Mouse (Mus musculus): ENCODE measurements around the gene Golt1a.

Golt1a gene

DNA sequence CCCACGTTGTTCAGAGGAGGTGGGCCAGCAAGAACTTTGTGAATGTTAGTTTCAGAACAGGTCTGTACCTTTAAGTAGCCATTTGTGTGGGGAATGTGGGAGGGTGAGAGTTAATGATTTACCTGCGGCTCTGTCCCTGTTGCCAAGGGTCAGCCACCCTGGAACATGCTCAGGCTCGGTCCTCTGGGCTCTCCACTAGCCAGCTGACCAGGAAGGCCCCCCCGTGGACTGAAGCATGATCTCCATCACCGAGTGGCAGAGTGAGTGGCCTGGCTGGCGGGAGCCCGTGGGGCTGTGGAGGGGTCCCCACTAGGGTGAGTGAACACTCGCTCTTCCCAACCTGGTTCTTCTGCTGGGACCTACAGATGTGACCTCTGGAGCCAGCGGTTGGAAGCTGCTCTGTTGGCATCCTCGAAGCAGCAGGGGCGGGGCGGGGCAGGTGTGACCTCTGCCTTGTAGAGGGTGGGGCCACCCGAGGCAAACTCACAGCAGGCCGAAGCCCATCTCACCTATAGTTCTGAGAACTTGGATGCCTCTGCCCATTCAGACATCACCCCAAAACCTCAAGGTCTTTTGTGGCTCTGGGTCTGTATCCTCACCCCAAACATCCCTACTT, at the start of gene Golt1a:
Gene Golt1a (plus strand): TSS at position 149 of the 616 bp plus-strand sequence.
- no peak for DNase-seq (ENCODE audit: low read depth, low spot score)

DNA sequence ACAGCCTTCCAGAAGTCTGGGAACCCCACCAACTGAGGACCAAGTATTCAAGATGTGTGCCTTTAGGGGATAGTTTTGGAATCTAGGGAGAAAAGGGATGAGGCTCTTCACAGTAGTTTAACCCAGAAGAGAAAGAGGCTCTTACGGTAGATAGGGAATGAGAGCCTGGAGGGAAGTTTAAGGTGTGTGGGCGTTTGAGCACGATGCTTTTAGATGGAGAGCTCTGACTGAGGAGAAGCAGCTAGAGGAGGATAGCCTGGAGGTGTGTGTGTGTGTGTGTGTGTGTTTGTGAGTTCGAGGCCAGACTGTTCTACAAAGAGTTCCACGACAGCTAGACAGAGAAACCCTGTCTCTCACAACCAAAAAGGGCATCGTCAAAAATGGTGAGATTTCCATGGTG, 47.0 kb upstream of the Golt1a start:
- DNase-seq (ENCODE audit: low read depth, low spot score), result no peak

DNA sequence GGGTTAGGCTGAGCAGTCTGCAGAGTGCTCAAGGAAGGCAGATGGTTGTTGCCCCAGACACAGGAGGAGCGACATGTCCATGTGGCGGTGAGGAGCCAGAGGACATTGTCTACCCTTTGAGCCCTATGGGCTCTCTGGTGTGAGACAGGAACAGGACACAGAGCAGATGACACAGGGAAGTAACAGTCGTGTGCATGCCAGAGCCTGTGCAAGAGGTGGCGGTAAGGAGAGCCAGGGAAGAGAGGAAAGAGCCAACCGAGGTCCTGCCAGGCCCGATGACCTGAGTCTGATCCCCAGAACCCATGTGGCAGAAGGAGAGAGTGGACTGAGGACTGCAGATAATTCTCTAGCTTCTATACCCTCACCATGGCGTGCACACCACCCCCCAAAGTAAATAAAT, 46.5 kb upstream of the Golt1a start:
- no peak for DNase-seq (ENCODE audit: low read depth, low spot score)

DNA sequence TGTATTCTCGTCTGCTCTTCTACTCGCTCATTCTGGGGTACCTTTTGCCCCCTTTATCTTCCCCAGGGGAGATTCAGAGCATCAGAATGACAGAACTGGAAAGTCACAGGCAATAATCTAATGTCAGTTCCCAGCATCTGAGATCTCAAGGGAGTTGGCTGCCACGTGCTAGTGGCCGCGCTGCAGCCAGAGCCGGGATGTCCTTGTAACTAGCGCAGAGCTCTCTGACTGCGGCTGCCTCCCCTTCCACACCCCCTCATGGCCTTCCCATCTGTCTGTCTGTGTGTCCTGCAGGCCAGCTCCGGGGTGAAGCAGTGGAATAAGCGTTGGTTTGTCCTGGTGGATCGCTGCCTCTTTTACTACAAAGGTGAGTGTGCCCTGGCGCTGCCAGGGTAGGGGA, 45.2 kb upstream of the Golt1a start:
- DNase-seq (ENCODE audit: low read depth, low spot score), result no peak

- DNase-seq (ENCODE audit: low read depth, low spot score), result no peak
Measured at GRCm38 (mm10) chr1:133265114-133265766, 44.4 kb upstream of the Golt1a start.

GRCm38 (mm10) chr1:133267094-133267493, 42.5 kb upstream of the Golt1a start:
- no peak for DNase-seq (ENCODE audit: low read depth, low spot score)

GRCm38 (mm10) chr1:133267813-133268492, 41.6 kb upstream of the Golt1a start:
- peak; percentile 22 for DNase-seq (ENCODE audit: low read depth, low spot score)

- DNase-seq (ENCODE audit: low read depth, low spot score), result no peak
Measured at GRCm38 (mm10) chr1:133268503-133268902, 41.1 kb upstream of the Golt1a start.

DNA sequence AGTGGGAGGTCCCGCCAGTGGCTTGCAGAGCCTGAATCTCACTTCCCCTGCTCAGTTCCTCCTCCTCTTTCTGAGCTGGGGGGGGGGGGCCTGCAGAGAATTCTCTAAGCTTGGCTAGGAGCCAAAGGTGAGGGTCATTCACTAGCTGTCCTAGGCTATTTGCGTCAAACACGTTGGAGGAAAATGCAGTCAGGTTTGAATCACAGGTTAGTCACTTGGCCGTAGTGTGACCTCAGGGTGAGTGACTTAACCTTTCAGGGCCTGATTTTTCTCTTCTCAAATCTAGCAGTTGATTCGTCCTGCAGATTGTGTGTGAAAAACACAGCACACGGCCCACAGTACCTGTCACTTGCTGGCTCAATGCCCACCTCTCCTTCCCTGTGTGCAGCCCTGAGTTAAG, 39.3 kb upstream of the Golt1a start:
- no peak for DNase-seq (ENCODE audit: low read depth, low spot score)

DNA sequence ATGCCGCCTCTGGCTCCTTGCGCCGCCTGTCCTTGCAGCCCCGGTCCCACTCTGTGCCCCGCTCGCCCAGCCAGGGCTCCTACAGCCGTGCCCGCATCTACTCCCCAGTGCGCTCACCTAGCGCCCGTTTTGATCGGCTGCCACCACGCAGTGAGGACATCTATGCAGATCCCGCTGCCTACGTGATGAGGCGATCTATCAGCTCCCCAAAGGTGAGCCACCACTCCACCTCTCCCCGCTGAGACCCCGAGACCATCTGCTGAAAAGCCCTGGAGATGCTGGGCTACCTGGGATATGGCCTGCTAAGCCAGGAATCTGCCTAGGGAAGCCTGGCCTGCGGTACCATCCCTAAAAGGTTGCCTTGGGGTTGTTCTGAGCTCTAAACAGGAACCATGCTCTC, 35.4 kb upstream of the Golt1a start:
- no peak for DNase-seq (ENCODE audit: low read depth, low spot score)

DNA sequence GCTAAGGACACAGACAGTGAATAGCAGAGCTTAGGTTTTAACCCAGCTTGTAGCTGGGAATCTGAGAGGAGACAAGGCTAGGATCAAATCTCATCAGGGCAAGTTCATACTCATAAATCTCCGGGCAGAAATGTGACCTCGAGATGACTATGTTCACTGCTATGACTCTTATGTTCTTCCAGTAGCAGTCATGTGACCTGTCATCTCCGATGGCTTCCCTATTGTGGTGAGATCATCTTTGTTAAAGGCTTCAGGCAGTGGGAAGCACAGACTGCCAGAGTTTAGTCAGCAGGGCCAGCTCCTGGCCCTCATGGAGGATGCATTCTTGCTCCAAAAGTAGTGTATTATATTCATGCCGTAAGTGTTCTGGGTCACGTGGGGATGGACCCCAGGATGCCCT, 32.6 kb upstream of the Golt1a start:
- DNase-seq (ENCODE audit: low read depth, low spot score), result no peak

DNA sequence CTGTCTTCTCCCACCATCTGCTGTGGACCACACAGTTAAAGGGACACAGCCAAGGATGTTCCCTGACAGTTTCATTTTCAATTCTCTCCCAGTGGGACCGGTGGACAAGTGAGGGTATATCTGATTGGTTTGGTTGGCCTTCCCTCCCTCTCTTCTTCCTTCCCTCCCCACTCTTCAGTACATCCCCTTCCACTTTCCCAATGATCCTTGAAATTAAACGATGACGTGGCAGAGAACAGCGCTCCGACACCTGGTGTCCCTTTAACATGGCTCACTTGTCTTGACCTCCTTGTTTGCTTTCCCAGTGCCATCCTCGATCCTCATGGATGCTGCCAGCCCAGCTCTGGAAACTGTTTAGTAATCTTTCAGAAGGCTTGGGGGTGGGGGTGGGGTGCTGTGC, 31.1 kb upstream of the Golt1a start:
- DNase-seq (ENCODE audit: low read depth, low spot score), result no peak

DNA sequence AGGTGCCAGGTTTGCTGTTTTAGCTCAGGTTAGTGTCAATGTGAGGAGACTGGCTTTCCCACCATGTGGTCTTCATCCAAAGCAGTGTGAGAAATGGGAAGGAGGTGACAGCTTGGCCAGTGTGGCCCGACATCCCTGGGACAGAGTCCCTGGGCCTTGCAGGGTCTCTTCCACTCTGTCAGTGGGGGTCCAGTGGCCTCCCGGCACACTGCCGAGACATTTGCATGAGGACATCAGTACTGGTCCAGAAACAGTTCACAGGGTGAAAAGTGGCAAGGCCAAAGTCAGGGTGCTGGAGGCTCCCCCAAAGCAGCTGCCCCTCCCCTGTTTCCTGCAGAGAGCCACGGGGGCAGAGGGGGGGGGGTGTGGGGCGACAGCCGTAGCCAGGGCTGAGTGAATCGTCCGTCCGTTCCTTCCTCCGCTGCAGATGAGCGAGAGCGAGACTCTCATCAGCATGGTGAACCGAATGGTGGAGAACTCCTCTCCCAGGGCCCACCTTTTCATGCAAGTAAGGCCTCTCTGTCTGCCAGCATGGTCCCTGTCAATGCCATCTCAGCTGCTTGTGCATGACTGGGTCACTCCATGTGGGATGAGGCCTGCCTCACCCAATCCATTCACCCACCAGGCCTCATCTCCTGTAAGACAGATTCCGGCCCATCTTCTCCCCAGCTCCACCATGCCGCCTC, 30.5 kb upstream of the Golt1a start:
- no peak for DNase-seq (ENCODE audit: low read depth, low spot score)

DNA sequence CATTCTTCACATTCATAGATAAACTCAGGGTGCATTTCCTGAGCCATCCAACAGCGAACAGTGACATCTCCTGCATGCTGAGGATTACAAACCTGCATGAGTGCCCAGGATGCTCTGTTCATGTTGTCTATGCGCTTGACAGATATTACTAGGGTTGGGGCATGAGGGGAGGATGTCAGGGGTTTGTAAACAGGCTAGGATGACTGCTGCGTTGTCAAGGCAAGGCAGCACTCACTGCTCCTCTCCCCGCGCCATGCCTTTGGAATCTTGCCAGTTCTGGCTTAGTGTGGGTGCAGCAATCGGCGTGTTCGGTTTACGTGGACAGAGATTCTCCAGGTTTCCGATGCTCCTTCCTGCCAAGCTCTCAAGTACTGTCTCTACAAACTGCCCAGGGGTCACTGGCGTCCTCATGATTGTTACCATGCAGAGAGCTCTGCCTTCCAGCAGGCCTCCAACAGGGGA, 29.9 kb upstream of the Golt1a start:
- DNase-seq (ENCODE audit: low read depth, low spot score), result no peak

- no peak for DNase-seq (ENCODE audit: low read depth, low spot score)
Measured at GRCm38 (mm10) chr1:133280537-133280936, 29.1 kb upstream of the Golt1a start.

DNA sequence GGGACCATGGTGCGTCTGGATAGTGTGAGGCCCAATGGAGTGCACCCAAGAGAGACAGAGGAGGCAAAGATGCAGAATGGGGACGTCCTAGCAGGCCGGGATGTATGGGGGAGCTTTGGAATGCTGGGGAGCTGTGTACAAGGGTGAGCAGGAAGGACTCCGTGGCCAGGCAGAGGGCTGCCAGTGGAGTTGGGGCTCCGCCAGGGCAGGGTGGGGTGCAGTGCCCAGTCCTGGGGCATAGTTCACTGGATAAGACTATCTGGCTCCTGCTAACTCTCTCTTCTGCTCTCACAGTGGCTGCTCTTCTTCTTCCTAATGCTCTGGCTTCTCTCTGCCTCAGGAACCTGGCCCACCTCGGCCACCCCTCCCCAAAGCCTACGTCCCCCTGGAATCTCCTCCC, 23.7 kb upstream of the Golt1a start:
- DNase-seq (ENCODE audit: low read depth, low spot score), result no peak

- no peak for DNase-seq (ENCODE audit: low read depth, low spot score)
Measured at GRCm38 (mm10) chr1:133287051-133287450, 22.5 kb upstream of the Golt1a start.

- DNase-seq (ENCODE audit: low read depth, low spot score), result no peak
Measured at GRCm38 (mm10) chr1:133287880-133288279, 21.7 kb upstream of the Golt1a start.

DNA sequence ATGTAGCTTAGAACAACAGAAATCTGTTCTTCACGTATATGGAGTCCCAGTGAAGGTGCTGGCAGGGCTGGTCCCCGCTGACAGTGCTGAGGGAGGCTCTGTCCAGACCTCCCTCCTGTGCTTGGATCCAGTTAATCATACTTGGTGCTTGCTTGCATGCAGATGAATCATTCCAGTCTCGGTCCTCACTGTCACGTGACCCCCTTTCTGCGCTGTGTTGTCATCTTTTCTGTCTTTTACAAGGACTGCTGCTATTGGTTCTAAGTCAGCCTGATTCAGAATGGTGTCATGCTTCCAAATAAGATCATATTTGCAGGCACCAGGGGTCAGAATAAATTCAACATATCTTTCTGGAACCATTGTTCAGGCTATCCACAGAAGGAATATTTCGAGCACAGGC, 17.7 kb upstream of the Golt1a start:
- no peak for DNase-seq (ENCODE audit: low read depth, low spot score)

DNA sequence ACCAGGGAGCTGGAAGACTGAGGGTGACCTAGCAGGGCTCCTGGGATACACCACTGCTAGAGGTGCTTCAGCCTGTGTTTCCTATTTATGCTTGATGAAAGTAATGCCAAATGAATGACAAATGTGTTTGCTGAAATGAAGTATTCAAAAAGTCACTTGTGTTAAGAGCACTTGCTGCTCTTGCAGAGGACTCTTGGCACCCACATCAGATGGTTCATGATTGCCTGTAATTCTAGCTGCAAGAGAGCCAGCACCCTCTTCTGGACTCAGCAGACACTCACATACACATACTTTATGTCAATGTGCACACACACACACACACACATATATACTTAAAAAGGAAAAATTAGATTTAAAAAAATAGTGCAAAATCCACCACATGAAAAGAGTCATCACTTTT, 17.0 kb upstream of the Golt1a start:
- no peak for DNase-seq (ENCODE audit: low read depth, low spot score)

DNA sequence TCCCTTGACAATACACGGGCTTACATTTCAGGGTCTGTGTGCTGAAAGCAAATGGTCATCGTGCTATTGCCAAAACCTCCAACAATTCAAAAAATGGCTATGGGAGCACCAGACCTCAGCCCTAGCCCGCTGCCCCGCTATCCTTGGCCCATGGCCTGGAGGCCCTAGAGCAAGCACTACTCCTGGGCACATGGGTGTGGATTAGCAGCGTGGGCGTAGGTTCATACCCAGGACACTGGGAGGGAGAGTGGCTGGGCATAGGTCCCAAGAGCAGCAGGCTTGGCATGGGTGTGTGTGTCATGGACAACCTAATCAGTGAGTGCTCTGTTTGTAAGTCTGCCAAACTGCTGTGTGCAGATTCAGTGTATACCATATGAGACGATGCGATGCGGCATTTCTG, 13.2 kb upstream of the Golt1a start:
- DNase-seq (ENCODE audit: low read depth, low spot score), result no peak

DNA sequence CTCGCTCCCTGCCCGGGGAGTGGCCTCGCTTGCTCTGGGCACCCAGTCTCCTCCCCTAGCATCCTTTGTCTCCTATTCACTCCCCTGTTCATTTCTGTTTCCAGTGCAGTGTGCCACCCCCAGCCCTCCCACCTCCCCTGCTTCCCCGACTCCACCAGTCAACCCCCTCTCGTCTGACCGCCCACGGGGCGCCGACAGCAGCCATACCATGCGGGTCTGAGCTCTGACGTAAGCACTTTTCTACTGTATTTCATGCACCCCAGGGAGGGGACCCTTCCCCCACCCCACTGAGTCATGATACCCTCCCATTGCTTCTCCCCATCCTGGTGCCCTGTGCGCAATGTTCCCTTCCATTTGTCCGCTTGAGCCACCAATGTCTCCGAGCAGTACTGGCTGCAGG, 10.8 kb upstream of the Golt1a start:
- DNase-seq (ENCODE audit: low read depth, low spot score), result no peak
